11 mouse cellular contexts compared by ENCODE assay signal in the genomic region with DNA sequence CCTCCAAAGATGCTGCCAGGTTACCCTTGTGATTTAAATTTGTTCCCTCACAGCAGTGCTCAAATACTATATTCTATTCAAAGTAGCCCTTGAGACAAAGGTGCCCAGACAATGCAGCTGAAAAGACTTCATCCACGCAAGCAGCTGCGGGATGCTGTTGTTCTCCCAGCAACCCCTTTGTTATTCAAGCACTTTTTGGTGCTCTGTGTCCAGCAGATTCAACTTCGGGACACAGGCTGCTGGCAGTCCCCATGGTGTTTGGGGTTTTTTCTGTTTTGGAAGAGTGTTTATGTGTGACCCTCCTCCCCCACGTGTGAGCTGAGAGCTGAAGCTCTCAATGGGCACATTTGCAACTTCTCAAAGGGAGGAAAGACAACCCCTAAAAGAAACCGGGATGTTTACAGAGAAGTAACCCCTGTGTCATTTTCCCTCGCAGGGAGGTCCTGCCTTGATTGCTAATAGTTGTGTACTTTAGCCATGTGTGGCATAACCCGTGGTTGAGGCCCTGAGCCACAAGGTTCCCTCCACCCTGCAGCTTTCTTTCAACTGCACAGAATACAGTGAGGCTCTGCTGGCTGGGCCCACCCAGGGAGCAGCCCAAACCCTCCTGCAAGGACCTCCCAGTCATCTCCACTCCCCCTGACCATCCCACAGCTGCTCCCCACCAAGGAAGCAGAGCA.
DNase-seq lines count a peak whose midpoint lies in the region; ATAC-seq and TF ChIP-seq lines count a peak whose summit lies in the region.
"Had no signal": no experiment of that assay in that cellular context is flagged by ENCODE, and none has a peak within 500 bp of the region (broad histone marks: within the 10 kb centered on the region; RNA-seq: fewer than 3 reads in every experiment).

No protein-coding gene starts in this region.

- no peak overlapping the region for H3K4me2 ChIP-seq in neural tube, embryonic 15.5 days
- no peak overlapping the region for H3K4me2 ChIP-seq in forebrain, embryonic 14.5 days (ENCODE audit: low read length)
- H3K4me2 ChIP-seq in limb, embryonic 15.5 days, result no peak overlapping the region
- no peak overlapping the region for H3K4me2 ChIP-seq in stomach, postnatal 0 days (replicated peaks; ENCODE audit: low read depth)
- H3K4me2 ChIP-seq: heart, embryonic 13.5 days had no signal

- H3K4me1 ChIP-seq in neural tube, embryonic 15.5 days, result peaks cover 8% of the 10 kb centered on the region
- H3K4me1 ChIP-seq in forebrain, embryonic 14.5 days (ENCODE audit: control insufficient read depth, insufficient read depth, low read length), result peaks cover 8% of the 10 kb centered on the region; the same call in 1 of the 2 replicates
- H3K4me1 ChIP-seq in limb, embryonic 15.5 days, result peaks cover 14% of the 10 kb centered on the region
- H3K4me1 ChIP-seq in stomach, postnatal 0 days (replicated peaks; ENCODE audit: control insufficient read depth, insufficient read depth), result peaks cover 5% of the 10 kb centered on the region; the same call in 1 of the 2 replicates

- ATAC-seq in neural tube, embryonic 15.5 days (ENCODE audit: low FRiP score), result no peak
- ATAC-seq in forebrain, embryonic 14.5 days, result peak; percentile 54
- peak; percentile 84 for ATAC-seq in limb, embryonic 15.5 days (ENCODE audit: insufficient number of reproducible peaks, low FRiP score, low TSS enrichment, low read depth)
- peak; percentile 84 for ATAC-seq in stomach, postnatal 0 days (ENCODE audit: low FRiP score, low TSS enrichment)

- no peak overlapping the region for H3K4me3 ChIP-seq in neural tube, embryonic 15.5 days (replicated peaks)
- no peak overlapping the region for H3K4me3 ChIP-seq in forebrain, embryonic 14.5 days (ENCODE audit: low read depth, low read length)
- H3K4me3 ChIP-seq in limb, embryonic 15.5 days, result no peak overlapping the region
- no peak overlapping the region for H3K4me3 ChIP-seq in stomach, postnatal 0 days (ENCODE audit: low read depth, low read length)
- H3K4me3 ChIP-seq: heart, embryonic 13.5 days had no signal

- 8% methylated on average over 7 of the region's 7 CpGs for WGBS in neural tube, embryonic 15.5 days
- 2% methylated on average over 7 of the region's 7 CpGs for WGBS in forebrain, embryonic 14.5 days
- 27% methylated on average over 7 of the region's 7 CpGs for WGBS in limb, embryonic 15.5 days
- 26% methylated on average over 7 of the region's 7 CpGs for WGBS in stomach, postnatal 0 days

- TF ChIP-seq EP300 in stomach, postnatal 0 days (optimal IDR thresholded peaks at IDR 0.05), result peak; percentile 37

- no peaks in the 10 kb centered on the region for H3K27me3 ChIP-seq in neural tube, embryonic 15.5 days (replicated peaks)
- peaks cover 68% of the 10 kb centered on the region for H3K27me3 ChIP-seq in forebrain, embryonic 14.5 days (replicated peaks; ENCODE audit: control insufficient read depth, insufficient read depth, low read length)
- H3K27me3 ChIP-seq in limb, embryonic 15.5 days, result no peaks in the 10 kb centered on the region
- no peaks in the 10 kb centered on the region for H3K27me3 ChIP-seq in stomach, postnatal 0 days (ENCODE audit: control insufficient read depth, insufficient read depth, low read length)

- H3K9me3 ChIP-seq in neural tube, embryonic 15.5 days (replicated peaks), result no peaks in the 10 kb centered on the region
- H3K9me3 ChIP-seq in forebrain, embryonic 14.5 days (replicated peaks; ENCODE audit: control insufficient read depth, low read length), result no peaks in the 10 kb centered on the region
- no peaks in the 10 kb centered on the region for H3K9me3 ChIP-seq in limb, embryonic 15.5 days
- no peaks in the 10 kb centered on the region for H3K9me3 ChIP-seq in stomach, postnatal 0 days (ENCODE audit: control insufficient read depth, low read length)
- H3K9me3 ChIP-seq: heart, embryonic 13.5 days had no signal

- H3K36me3 ChIP-seq in neural tube, embryonic 15.5 days, result no peaks in the 10 kb centered on the region
- H3K36me3 ChIP-seq in forebrain, embryonic 14.5 days (ENCODE audit: control insufficient read depth, insufficient read depth, low read length), result no peaks in the 10 kb centered on the region
- H3K36me3 ChIP-seq in limb, embryonic 15.5 days, result no peaks in the 10 kb centered on the region
- H3K36me3 ChIP-seq in stomach, postnatal 0 days (ENCODE audit: control insufficient read depth, insufficient read depth, low read length), result no peaks in the 10 kb centered on the region
- H3K36me3 ChIP-seq: heart, embryonic 13.5 days had no signal

- no peak overlapping the region for H3K9ac ChIP-seq in neural tube, embryonic 15.5 days (replicated peaks)
- H3K9ac ChIP-seq in forebrain, embryonic 14.5 days (ENCODE audit: low read length), result no peak overlapping the region
- H3K9ac ChIP-seq in limb, embryonic 15.5 days, result no peak overlapping the region
- no peak overlapping the region for H3K9ac ChIP-seq in stomach, postnatal 0 days (ENCODE audit: low read length)
- H3K9ac ChIP-seq: heart, embryonic 13.5 days; liver, embryonic 14.5 days had no signal

- no peak overlapping the region for H3K27ac ChIP-seq in neural tube, embryonic 15.5 days (replicated peaks)
- no peak overlapping the region for H3K27ac ChIP-seq in forebrain, embryonic 14.5 days (ENCODE audit: low read depth, low read length)
- peak overlapping the region; percentile 65 for H3K27ac ChIP-seq in limb, embryonic 15.5 days
- peak overlapping the region; percentile 75 for H3K27ac ChIP-seq in stomach, postnatal 0 days (replicated peaks)
- H3K27ac ChIP-seq: heart, embryonic 13.5 days; liver, embryonic 14.5 days had no signal

- peak; percentile 49 for DNase-seq in neural tube, embryonic 10.5 days (ENCODE audit: extremely low spot score, low spot score)
- peak; percentile 36 for DNase-seq in forebrain, embryonic 14.5 days (ENCODE audit: low spot score)
- no peak for DNase-seq in stomach, postnatal 0 days (ENCODE audit: low spot score)
- no peak for DNase-seq in layer of hippocampus, postnatal 25 days (ENCODE audit: extremely low spot score in 1 of 2, low spot score in 1 of 2)
- no peak for DNase-seq in spleen, postnatal 4 days (ENCODE audit: low spot score in 2 of 2)
- DNase-seq in frontal cortex, postnatal 14 days (ENCODE audit: low spot score in 2 of 2), result no peak
- DNase-seq: cerebellum, adult 9-10 months had no signal

- no peak for TF ChIP-seq CTCF in stomach, postnatal 0 days (IDR thresholded peaks at IDR 0.05; ENCODE audit: low read depth)

Comparison
In these comparisons a context has a peak if more than half of its experiments do, and no peak if none do; other contexts are left out.
1. DNase-seq: peak in neural tube, embryonic 10.5 days (single experiment) and forebrain, embryonic 14.5 days (single experiment); none in stomach, postnatal 0 days (single experiment), layer of hippocampus, postnatal 25 days (0 of 2), spleen, postnatal 4 days (0 of 2) and frontal cortex, postnatal 14 days (0 of 2).
2. H3K27ac ChIP-seq: peak in limb, embryonic 15.5 days (single experiment) and stomach, postnatal 0 days (single experiment); none in neural tube, embryonic 15.5 days (single experiment) and forebrain, embryonic 14.5 days (single experiment).